Mouse (Mus musculus) embryo, embryonic 9.5 days (tissue): ENCODE measurements around the gene Cpne6.

ENCODE experiments used
- DNase-seq: peaks from one replicate; pipeline ENCODE4 v3.0.0-alpha.2; 2017; ENCODE audit errors: extremely low spot score

The Cpne6 gene

DNA sequence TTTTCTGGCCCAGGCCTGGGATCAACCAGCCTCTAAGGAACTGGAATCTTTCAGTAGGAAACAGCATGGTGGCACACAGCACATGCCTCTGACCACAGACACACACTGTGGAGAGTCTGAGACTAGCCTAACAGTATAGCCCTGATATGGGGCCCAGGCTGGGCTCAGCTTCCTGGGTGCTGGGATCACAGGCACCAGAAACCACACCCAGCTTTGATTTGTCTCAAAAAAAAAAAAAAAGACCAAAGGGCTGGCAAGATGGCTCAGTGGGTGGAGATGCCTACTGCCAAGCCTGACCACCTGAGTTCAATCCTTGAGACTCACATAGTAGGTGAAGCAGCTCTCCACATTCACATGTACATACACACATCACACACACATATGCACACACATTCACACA lies 44.4 kb downstream of the Cpne6 start:
- DNase-seq, result no peak

DNA sequence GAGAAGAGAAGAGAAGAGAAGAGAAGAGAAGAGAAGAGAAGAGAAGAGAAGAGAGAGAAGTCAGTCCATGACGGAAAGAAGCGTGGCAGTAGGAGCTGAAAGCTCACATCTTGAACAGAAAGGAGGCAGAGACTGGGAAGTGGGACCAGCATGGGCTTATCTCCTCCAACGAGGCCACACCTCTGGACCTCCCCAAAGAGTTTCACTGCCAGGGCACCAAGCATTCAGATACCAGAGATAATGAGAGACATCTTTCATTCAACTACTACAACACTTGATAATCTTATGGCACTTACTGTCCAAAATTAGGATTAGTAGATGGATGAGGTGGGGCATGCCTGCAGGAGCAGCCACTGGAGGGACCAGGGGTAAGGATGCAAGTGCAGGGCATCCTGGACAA lies 45.5 kb downstream of the Cpne6 start:
- no peak for DNase-seq

DNA sequence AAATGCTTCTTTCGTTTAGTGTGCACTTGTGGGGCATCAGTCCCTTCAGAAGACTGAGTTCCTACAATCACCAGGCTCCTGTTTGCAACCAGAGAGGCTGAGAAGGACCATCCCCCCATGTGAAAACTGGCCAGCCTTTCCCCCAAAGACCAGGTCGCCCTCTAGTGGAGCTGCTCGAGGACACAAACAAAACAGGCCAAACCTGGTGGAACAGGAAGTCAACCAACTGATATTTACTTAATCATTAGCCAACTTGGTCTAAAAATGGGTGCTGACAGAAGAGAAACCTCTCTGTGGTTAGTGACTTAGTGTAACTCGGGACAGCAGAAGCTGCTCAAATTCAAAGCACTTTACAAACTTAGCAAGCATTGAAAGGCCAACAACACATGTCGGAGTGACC lies 46.8 kb downstream of the Cpne6 start:
- peak; percentile 64 for DNase-seq

DNA sequence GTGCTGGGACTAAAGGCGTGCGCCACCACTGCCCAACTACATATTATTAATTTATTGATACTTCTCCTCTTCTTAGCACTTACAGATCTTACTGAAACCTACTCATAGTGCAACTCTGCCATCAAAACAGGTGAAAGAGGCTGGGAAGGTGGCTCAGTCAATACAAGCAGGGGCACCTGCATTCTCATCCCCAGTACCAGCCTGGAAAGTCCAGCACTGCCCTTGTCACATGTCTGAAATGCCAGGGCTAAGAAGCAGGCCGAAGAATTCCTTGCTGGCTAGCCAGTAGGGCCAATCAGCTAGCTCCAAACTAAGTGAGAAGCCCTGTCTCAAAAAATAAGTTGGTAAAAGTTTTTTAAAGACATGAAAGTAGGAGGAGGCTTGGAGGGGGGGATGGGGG lies 47.3 kb downstream of the Cpne6 start:
- no peak for DNase-seq

DNA sequence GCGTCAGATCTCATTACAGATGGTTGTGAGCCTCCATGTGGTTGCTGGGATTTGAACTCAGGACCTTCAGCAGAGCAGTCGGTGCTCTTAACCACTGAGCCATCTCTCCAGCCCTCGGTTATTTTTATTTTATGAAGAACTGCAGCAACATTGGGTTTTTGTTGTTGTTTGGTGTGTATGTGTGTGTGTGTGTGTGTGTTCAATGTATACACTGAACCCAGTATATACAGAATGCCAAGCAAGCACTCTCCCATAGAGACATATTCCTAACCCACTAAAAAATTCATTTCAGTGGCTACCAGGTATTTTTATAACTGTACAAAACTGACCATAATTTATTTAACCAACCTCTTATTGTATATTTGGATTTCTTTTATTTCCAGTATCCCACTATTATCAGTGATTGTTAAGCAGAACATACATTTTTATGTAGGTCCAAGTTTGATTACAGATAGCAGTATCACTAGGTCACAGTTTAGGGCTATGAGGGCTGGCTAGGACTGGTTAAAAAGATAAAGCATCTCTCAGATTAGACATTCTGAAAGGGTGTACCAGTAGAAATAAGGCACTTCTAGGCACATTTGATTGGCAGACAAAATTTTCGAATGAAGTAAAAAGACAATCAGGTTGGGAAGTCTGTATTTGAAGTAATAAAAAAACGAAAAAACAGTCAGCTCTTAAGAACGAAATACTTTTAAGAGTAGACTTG lies 48.6 kb downstream of the Cpne6 start:
- no peak for DNase-seq

DNA sequence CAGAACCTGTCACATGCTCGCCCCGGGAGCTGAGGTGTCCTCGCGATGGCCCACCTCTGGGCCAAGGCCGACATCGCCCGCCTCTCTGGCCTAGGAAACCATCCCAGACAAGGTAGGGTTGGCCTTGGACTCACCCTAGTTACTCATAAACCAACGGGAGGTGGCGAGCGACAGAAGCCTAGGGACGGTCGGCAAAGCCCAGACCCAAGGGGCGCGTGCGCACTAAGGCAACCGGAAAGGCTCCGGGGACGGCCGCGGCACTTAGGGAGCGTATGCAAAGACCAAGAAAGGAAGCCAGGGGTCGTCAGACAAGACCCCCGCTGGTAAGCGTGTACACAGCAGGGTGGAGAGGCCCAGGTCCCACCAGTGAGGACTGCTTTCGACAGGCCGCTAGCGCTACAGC lies 49.6 kb downstream of the Cpne6 start, which contains the start of gene Dcaf11:
Gene Dcaf11, plus strand, starts transcription at position 208 of the 403 bp plus-strand sequence.
- peak; percentile 93 for DNase-seq

DNA sequence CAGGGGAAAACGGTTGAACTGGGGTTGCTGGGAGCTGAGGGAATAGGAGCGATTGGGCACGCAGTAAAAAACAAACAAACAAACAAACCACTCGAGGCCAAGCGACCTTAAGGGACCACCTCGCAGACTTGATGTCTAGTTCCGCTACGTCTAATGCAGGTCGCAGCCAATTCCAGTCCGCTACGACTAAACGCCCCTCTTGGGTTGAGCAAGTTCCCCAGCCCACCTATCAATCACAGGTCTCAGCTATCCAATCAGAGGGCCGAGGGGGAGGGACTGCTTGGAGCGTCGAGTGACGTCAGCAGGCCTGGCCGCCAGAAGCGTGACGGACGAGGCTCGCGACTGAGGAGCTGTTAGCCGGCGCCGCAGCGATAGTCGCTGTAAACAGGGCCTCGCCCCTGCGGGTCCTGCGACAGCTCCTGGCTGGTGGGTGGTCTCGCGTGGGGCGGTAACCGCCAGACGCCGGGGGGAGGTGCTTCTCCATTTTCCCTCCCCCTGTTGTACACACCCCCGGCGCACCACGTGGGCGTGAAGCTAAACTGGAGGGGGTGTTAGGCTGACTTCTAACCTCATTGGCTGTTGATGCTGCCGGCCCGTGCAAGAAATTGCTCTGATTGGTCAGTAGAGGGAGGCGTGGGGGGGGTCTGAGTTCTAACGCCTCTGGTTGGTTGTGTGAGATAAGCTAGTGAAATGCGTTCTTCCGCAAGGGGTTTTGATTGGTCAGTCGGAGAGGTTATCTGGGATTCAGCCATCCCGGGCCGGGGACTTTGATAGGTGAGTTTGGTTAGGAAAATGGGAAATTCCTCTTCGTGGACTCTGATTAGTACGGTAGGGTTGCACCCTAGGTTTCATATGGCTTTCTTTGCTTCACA lies 50.2 kb downstream of the Cpne6 start, which contains the start of gene A730061H03Rik:
Gene A730061H03Rik, minus strand, starts transcription at position 205 of the 872 bp plus-strand sequence.
- DNase-seq, result peak; percentile 99

DNA sequence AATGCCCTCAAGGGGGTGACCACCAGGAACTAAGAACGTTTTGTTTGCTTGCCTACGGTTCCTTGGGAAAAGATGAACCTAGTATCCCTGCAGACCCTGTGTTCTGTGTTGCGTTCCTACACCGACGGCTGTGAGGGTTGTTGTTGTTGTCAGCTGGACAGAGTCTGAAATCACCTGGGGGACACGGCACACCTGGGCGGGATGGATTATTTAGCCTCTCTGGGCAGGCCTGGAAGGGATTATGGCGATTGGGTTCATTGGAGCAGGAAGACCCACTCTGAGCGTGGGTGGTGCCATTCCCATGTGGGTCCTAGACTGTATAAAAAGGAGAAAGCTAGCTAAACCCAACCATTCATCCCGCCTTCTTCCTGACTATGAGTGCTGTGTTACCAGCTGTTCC lies 51.6 kb downstream of the Cpne6 start:
- no peak for DNase-seq

DNA sequence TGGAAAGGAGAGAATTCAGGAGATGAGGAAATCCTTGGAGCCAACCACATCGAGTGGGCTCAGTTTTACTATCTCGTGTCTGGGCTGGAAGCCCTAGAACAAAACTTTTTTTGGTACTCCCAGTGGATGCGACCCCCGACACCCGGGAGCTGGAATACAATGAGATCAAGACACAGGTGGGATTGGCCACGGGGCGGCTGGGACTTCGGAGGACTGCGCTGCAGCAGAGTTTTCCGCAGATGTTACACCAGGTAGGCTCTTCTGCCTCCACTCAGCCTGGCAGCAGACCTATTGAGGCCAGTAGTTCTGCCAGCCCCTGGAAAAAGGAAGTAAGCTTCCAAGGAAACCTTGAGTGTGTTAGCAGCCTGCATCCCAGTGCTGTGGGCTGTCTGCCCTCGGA lies 53.0 kb downstream of the Cpne6 start:
- DNase-seq, result no peak

DNA sequence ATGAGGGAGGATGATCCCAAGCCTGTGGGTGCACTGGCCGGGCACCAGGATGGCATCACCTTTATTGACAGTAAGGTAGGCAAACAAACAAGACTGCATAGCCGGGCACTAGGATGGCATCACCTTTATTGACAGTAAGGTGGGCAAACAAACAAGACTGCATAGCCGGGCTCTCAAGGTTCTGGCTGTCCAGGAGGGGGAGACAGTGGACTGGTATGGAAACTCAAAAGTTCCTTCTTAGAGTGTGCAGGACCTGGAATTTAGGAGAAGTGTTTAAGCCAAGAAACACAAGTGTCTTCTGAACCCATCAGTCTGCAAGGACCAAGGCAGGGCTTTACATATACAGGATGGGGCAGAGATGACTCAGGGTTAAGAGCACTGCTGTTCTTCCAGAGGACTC lies 55.5 kb downstream of the Cpne6 start:
- DNase-seq, result no peak
